In genomic region chr10:20173733-20174132, GRCm38 (mm10) we compare ENCODE assay signal across 20 mouse cellular contexts. TPM values are rescaled to one million over a fixed set of nuclear protein-coding genes. Genes with fewer than 3 reads are reported as not detected.
DNase-seq lines count a peak whose midpoint lies in the region; ATAC-seq and TF ChIP-seq lines count a peak whose summit lies in the region.
"Had no signal": no experiment of that assay in that cellular context is flagged by ENCODE, and none has a peak within 500 bp of the region (broad histone marks: within the 10 kb centered on the region; RNA-seq: fewer than 3 reads in every experiment).

No protein-coding gene starts in this region.

- WGBS in embryonic facial prominence, embryonic 13.5 days = 64% methylated on average over 4 of the region's 4 CpGs
- WGBS in embryonic facial prominence, embryonic 10.5 days = 81% methylated on average over 4 of the region's 4 CpGs
- WGBS in limb, embryonic 14.5 days = 70% methylated on average over 4 of the region's 4 CpGs
- WGBS in limb, embryonic 10.5 days = 80% methylated on average over 4 of the region's 4 CpGs
- WGBS in embryonic facial prominence, embryonic 14.5 days = 65% methylated on average over 3 of the region's 4 CpGs
- WGBS in limb, embryonic 15.5 days = 67% methylated on average over 4 of the region's 4 CpGs

- no peak overlapping the region for H3K4me3 ChIP-seq in embryonic facial prominence, embryonic 13.5 days
- no peak overlapping the region for H3K4me3 ChIP-seq in embryonic facial prominence, embryonic 10.5 days
- H3K4me3 ChIP-seq in limb, embryonic 14.5 days (replicated peaks; ENCODE audit: low read length) = no peak overlapping the region
- H3K4me3 ChIP-seq in limb, embryonic 10.5 days = no peak overlapping the region
- no peak overlapping the region for H3K4me3 ChIP-seq in embryonic facial prominence, embryonic 14.5 days (ENCODE audit: low read depth, low read length)
- no peak overlapping the region for H3K4me3 ChIP-seq in limb, embryonic 15.5 days
- H3K4me3 ChIP-seq: forebrain, embryonic 15.5 days; midbrain, embryonic 10.5 days had no signal

- H3K27ac ChIP-seq in embryonic facial prominence, embryonic 13.5 days = 0 out of 2 replicates have a peak overlapping the region, but pooled peaks have one; percentile 39
- H3K27ac ChIP-seq in embryonic facial prominence, embryonic 10.5 days (replicated peaks) = no peak overlapping the region
- H3K27ac ChIP-seq in limb, embryonic 14.5 days (replicated peaks; ENCODE audit: low read depth, low read length) = no peak overlapping the region
- no peak overlapping the region for H3K27ac ChIP-seq in limb, embryonic 10.5 days
- no peak overlapping the region for H3K27ac ChIP-seq in embryonic facial prominence, embryonic 14.5 days (replicated peaks; ENCODE audit: low read depth, low read length)
- 0 out of 2 replicates have a peak overlapping the region, but pooled peaks have one; percentile 17 for H3K27ac ChIP-seq in limb, embryonic 15.5 days
- H3K27ac ChIP-seq: forebrain, embryonic 15.5 days; hindbrain, embryonic 14.5 days; midbrain, embryonic 10.5 days had no signal

- H3K36me3 ChIP-seq in embryonic facial prominence, embryonic 13.5 days = no peaks in the 10 kb centered on the region
- H3K36me3 ChIP-seq in embryonic facial prominence, embryonic 10.5 days (replicated peaks) = no peaks in the 10 kb centered on the region
- H3K36me3 ChIP-seq in limb, embryonic 14.5 days (ENCODE audit: control insufficient read depth, insufficient read depth, low read length) = no peaks in the 10 kb centered on the region
- no peaks in the 10 kb centered on the region for H3K36me3 ChIP-seq in limb, embryonic 10.5 days
- no peaks in the 10 kb centered on the region for H3K36me3 ChIP-seq in embryonic facial prominence, embryonic 14.5 days (ENCODE audit: control insufficient read depth, insufficient read depth, low read length)
- no peaks in the 10 kb centered on the region for H3K36me3 ChIP-seq in limb, embryonic 15.5 days
- H3K36me3 ChIP-seq: forebrain, embryonic 15.5 days; midbrain, embryonic 10.5 days had no signal

- H3K9me3 ChIP-seq in embryonic facial prominence, embryonic 13.5 days = no peaks in the 10 kb centered on the region
- H3K9me3 ChIP-seq in embryonic facial prominence, embryonic 10.5 days = no peaks in the 10 kb centered on the region
- H3K9me3 ChIP-seq in limb, embryonic 14.5 days (ENCODE audit: control insufficient read depth, low read length) = no peaks in the 10 kb centered on the region
- H3K9me3 ChIP-seq in limb, embryonic 10.5 days (replicated peaks) = no peaks in the 10 kb centered on the region
- no peaks in the 10 kb centered on the region for H3K9me3 ChIP-seq in embryonic facial prominence, embryonic 14.5 days (ENCODE audit: control insufficient read depth, low read length)
- H3K9me3 ChIP-seq in limb, embryonic 15.5 days = no peaks in the 10 kb centered on the region
- H3K9me3 ChIP-seq: forebrain, embryonic 15.5 days; midbrain, embryonic 10.5 days had no signal

- no peak overlapping the region for H3K9ac ChIP-seq in embryonic facial prominence, embryonic 13.5 days
- no peak overlapping the region for H3K9ac ChIP-seq in limb, embryonic 14.5 days (ENCODE audit: low read depth, low read length, severe bottlenecking)
- H3K9ac ChIP-seq in embryonic facial prominence, embryonic 14.5 days (ENCODE audit: low read depth, low read length) = no peak overlapping the region
- no peak overlapping the region for H3K9ac ChIP-seq in limb, embryonic 15.5 days
- H3K9ac ChIP-seq: forebrain, embryonic 15.5 days; hindbrain, embryonic 14.5 days; lung, embryonic 14.5 days had no signal

- no peak for DNase-seq in embryonic facial prominence, embryonic 10.5 days (ENCODE audit: low spot score)
- DNase-seq in limb, embryonic 14.5 days (ENCODE audit: low spot score) = peak; percentile 50
- DNase-seq in limb, embryonic 10.5 days (ENCODE audit: low spot score) = no peak
- DNase-seq in embryonic facial prominence, embryonic 14.5 days (ENCODE audit: low spot score) = peak; percentile 75
- no peak for DNase-seq in spleen, postnatal 36 days (ENCODE audit: low spot score in 2 of 2)
- no peak for DNase-seq in right cerebral cortex, postnatal 36 days (ENCODE audit: low spot score in 2 of 2)
- DNase-seq: adrenal gland, adult 8-10 months; cerebellum, adult 11-12 months; heart, postnatal 14 days; liver; lung, embryonic 14.5 days; lung, postnatal 4 days; thymus, postnatal 25 days had no signal

- no peaks in the 10 kb centered on the region for H3K27me3 ChIP-seq in embryonic facial prominence, embryonic 13.5 days
- H3K27me3 ChIP-seq in embryonic facial prominence, embryonic 10.5 days (replicated peaks; ENCODE audit: low read depth, poor library complexity, severe bottlenecking) = peaks cover 7% of the 10 kb centered on the region; the same call in 1 of the 2 replicates
- no peaks in the 10 kb centered on the region for H3K27me3 ChIP-seq in limb, embryonic 14.5 days (ENCODE audit: control insufficient read depth, insufficient read depth, low read length)
- 0 out of 2 replicates have a peak, but pooled peaks cover 4% of the 10 kb centered on the region for H3K27me3 ChIP-seq in limb, embryonic 10.5 days (ENCODE audit: low read depth, poor library complexity, severe bottlenecking)
- H3K27me3 ChIP-seq in embryonic facial prominence, embryonic 14.5 days (replicated peaks; ENCODE audit: control insufficient read depth, insufficient read depth, low read length) = no peaks in the 10 kb centered on the region
- H3K27me3 ChIP-seq in limb, embryonic 15.5 days = no peaks in the 10 kb centered on the region
- H3K27me3 ChIP-seq: forebrain, embryonic 15.5 days had no signal

- no peak for TF ChIP-seq POLR2A in limb, embryonic 14.5 days (IDR thresholded peaks at IDR 0.05; ENCODE audit: borderline replicate concordance, extremely low read depth, insufficient read depth, insufficient read length)

- peaks cover 21% of the 10 kb centered on the region for H3K4me1 ChIP-seq in embryonic facial prominence, embryonic 13.5 days
- peaks cover 25% of the 10 kb centered on the region for H3K4me1 ChIP-seq in embryonic facial prominence, embryonic 10.5 days
- peaks cover 7% of the 10 kb centered on the region for H3K4me1 ChIP-seq in limb, embryonic 14.5 days (ENCODE audit: control insufficient read depth, insufficient read depth, low read length)
- peaks cover 13% of the 10 kb centered on the region for H3K4me1 ChIP-seq in limb, embryonic 10.5 days
- H3K4me1 ChIP-seq in embryonic facial prominence, embryonic 14.5 days (ENCODE audit: control insufficient read depth, insufficient read depth, low read length) = peaks cover 15% of the 10 kb centered on the region
- H3K4me1 ChIP-seq in limb, embryonic 15.5 days = peaks cover 19% of the 10 kb centered on the region

- no peak for ATAC-seq in embryonic facial prominence, embryonic 13.5 days (ENCODE audit: insufficient number of reproducible peaks, insufficient read depth, low FRiP score, low TSS enrichment, low read depth)
- no peak for ATAC-seq in limb, embryonic 14.5 days (ENCODE audit: low FRiP score, low read depth)
- ATAC-seq in embryonic facial prominence, embryonic 14.5 days (ENCODE audit: low read depth) = no peak
- ATAC-seq in limb, embryonic 15.5 days (ENCODE audit: insufficient number of reproducible peaks, low FRiP score, low TSS enrichment, low read depth) = no peak
- ATAC-seq: forebrain, embryonic 15.5 days; intestine, embryonic 16.5 days had no signal

- H3K4me2 ChIP-seq in embryonic facial prominence, embryonic 13.5 days = no peak overlapping the region
- H3K4me2 ChIP-seq in limb, embryonic 14.5 days (replicated peaks; ENCODE audit: low read depth, low read length, severe bottlenecking) = no peak overlapping the region
- no peak overlapping the region for H3K4me2 ChIP-seq in embryonic facial prominence, embryonic 14.5 days (ENCODE audit: low read depth, low read length)
- no peak overlapping the region for H3K4me2 ChIP-seq in limb, embryonic 15.5 days
- H3K4me2 ChIP-seq: forebrain, embryonic 15.5 days; heart, embryonic 11.5 days; hindbrain, embryonic 14.5 days; lung, embryonic 14.5 days had no signal

RNA-seq across cellular contexts. Expression of gene Map7, which starts 25.5 kb away (rescaled TPM):
- polyA plus RNA-seq in embryonic facial prominence, embryonic 13.5 days (2015; fragmentation: Nextera tagmentation; extraction: Ambion mirVana) = 12.6 and 13.7 TPM in 2 replicates
- polyA plus RNA-seq in embryonic facial prominence, embryonic 10.5 days (2016; fragmentation: Nextera tagmentation; extraction: Ambion mirVana) = 6.6 and 8.1 TPM in 2 replicates
- polyA plus RNA-seq in limb, embryonic 14.5 days (2012; rRNA removed) = 6.2 and 6.3 TPM in 2 replicates
- polyA plus RNA-seq in limb, embryonic 14.5 days (2014; fragmentation: Nextera tagmentation; extraction: Ambion mirVana) = 8.6 and 9.7 TPM in 2 replicates
- 1.4 and 3.3 TPM in 2 replicates for polyA plus RNA-seq in limb, embryonic 10.5 days (2016; fragmentation: Nextera tagmentation; extraction: Ambion mirVana)
- polyA plus RNA-seq in embryonic facial prominence, embryonic 14.5 days (2014; fragmentation: Nextera tagmentation; extraction: Ambion mirVana) = 10.0 and 10.2 TPM in 2 replicates
- 12.3 and 13.2 TPM in 2 replicates for polyA plus RNA-seq in limb, embryonic 15.5 days (2015; fragmentation: Nextera tagmentation; extraction: Ambion mirVana)

Comparison
In these comparisons a context has a peak if more than half of its experiments do, and no peak if none do; other contexts are left out.
1. H3K27ac ChIP-seq: peak in embryonic facial prominence, embryonic 13.5 days (single experiment) and limb, embryonic 15.5 days (single experiment); none in embryonic facial prominence, embryonic 10.5 days (single experiment), limb, embryonic 14.5 days (single experiment), limb, embryonic 10.5 days (single experiment) and embryonic facial prominence, embryonic 14.5 days (single experiment).
2. DNase-seq: peak in limb, embryonic 14.5 days (single experiment) and embryonic facial prominence, embryonic 14.5 days (single experiment); none in embryonic facial prominence, embryonic 10.5 days (single experiment), limb, embryonic 10.5 days (single experiment), spleen, postnatal 36 days (0 of 2) and right cerebral cortex, postnatal 36 days (0 of 2).